Mouse (Mus musculus) C2C12 (cell line): ENCODE measurements around the gene Gucy1b2.

Experiments
- CEBPB ChIP-seq: IDR thresholded peaks from one replicate; pipeline ENCODE4 v1.6.1; 2011; ENCODE audit warnings: low read depth, mild to moderate bottlenecking, control low read depth, moderate library complexity
- CTCF ChIP-seq: IDR thresholded peaks from one replicate; pipeline ENCODE4 v1.5.1; 2011; ENCODE audit not compliant: control insufficient read depth, insufficient read depth, insufficient read length
- MYOD1 ChIP-seq: IDR thresholded peaks from one replicate; pipeline ENCODE4 v1.6.1; 2011; ENCODE audit warnings: low read depth; ENCODE audit not compliant: control insufficient read depth, insufficient read length
- MYOG ChIP-seq: IDR thresholded peaks from one replicate; pipeline ENCODE4 v1.6.1; 2011; ENCODE audit not compliant: control insufficient read depth, insufficient read length; ENCODE audit errors: extremely low read depth
- USF1 ChIP-seq: IDR thresholded peaks from one replicate; pipeline ENCODE4 v1.6.1; 2011; ENCODE audit warnings: low read depth, mild to moderate bottlenecking, control low read depth, moderate library complexity

DNA sequence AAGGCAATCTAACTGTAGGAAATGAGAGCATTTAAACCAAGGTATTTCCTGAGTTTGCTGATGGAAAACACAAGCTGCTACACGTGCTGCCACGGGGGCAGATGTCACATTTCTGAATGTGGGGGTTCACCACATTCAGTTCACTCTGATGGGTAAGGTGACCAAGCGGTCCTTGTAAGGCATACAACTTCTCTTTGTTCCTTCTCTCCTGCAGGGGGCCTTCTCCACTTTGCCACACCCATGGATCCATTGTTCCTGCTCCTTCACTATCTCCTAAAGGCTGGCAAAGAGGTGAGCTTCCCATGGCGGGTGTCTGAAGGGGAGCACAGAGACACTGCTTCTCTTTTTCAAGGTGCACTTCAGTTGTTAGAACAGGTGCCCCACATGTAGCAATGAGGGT, 105.9 kb downstream of the Gucy1b2 start:
- TF ChIP-seq CEBPB (no peak), MYOG (no peak), CTCF (no peak), MYOD1 (no peak), USF1 (no peak)
